24 mouse cellular contexts compared by ENCODE assay signal in genomic region chr2:5357056-5357455, GRCm38 (mm10).
"Had no signal": no experiment of that assay in that cellular context is flagged by ENCODE, and none has a peak within 500 bp of the region (broad histone marks: within the 10 kb centered on the region; RNA-seq: fewer than 3 reads in every experiment).

No protein-coding gene starts in this region.

- H3K9me3 ChIP-seq: heart, embryonic 10.5 days; heart, embryonic 12.5 days; hindbrain, embryonic 10.5 days; hindbrain, embryonic 12.5 days; intestine, embryonic 15.5 days; limb, embryonic 13.5 days; limb, embryonic 15.5 days; liver, embryonic 12.5 days had no signal

- H3K27me3 ChIP-seq: heart, embryonic 12.5 days; hindbrain, embryonic 12.5 days; intestine, embryonic 15.5 days; limb, embryonic 13.5 days; limb, embryonic 15.5 days; liver, embryonic 12.5 days had no signal

- H3K4me1 ChIP-seq: heart, embryonic 10.5 days; heart, embryonic 12.5 days; hindbrain, embryonic 10.5 days; hindbrain, embryonic 12.5 days; intestine, embryonic 15.5 days; limb, embryonic 13.5 days; limb, embryonic 15.5 days; liver, embryonic 12.5 days had no signal

- H3K36me3 ChIP-seq: heart, embryonic 10.5 days; heart, embryonic 12.5 days; hindbrain, embryonic 10.5 days; hindbrain, embryonic 12.5 days; limb, embryonic 13.5 days; limb, embryonic 15.5 days; liver, embryonic 12.5 days had no signal

- H3K4me3 ChIP-seq: gastrocnemius, adult 2 months; heart, embryonic 10.5 days; heart, embryonic 12.5 days; hindbrain, embryonic 10.5 days; hindbrain, embryonic 12.5 days; intestine, embryonic 15.5 days; layer of hippocampus, adult 2 months; limb, embryonic 13.5 days; limb, embryonic 15.5 days; liver, embryonic 12.5 days had no signal

- DNase-seq: gastrocnemius, adult 2 months; gastrocnemius, postnatal 10 days; gastrocnemius, postnatal 25 days; heart, adult 18-20 months; heart, postnatal 10 days; heart, postnatal 4 days; kidney, adult 18-20 months; kidney, adult 8-10 months; kidney, postnatal 10 days; kidney, postnatal 25 days; kidney, postnatal 4 days; left cerebral cortex, postnatal 4 days had no signal

- ATAC-seq: hindbrain, embryonic 16.5 days; inflammation-experienced regulatory T-cells, adult 6 months; intestine, embryonic 15.5 days; intestine, postnatal 0 days; liver, embryonic 12.5 days had no signal
